Mouse (Mus musculus) erythroblast, embryonic 14.5 days (primary cell): ENCODE results near the gene Fos.

ENCODE experiments used
- GATA1 ChIP-seq: IDR thresholded peaks from 2 replicates; pipeline ENCODE4 v1.6.1; 2012; ENCODE audit warnings: low read length, inconsistent platforms, mixed read lengths
- TAL1 ChIP-seq: IDR thresholded peaks from 3 replicates; pipeline ENCODE4 v1.6.1; 2012; ENCODE audit warnings: low read length, inconsistent platforms, mixed read lengths

- TF ChIP-seq GATA1 (no peak), TAL1 (no peak)
Observed at GRCm38 (mm10) chr12:85521101-85521500, 47.4 kb downstream of the Fos start.
